Mouse (Mus musculus): ENCODE data around the gene Gmps. TPM values are rescaled to one million over a fixed set of nuclear protein-coding genes. Genes with fewer than 3 reads are reported as not detected.
A peak's percentile ranks its signal among the peaks of the same experiment; 100 is the strongest.

Gene Gmps
- total RNA-seq, 2 experiments from 2014 or later = 16.4 to 19.8 TPM

GRCm38 (mm10) chr3:63986656-63987055, 10.8 kb downstream of the Gmps start:
- Histone ChIP-seq H3K4me3 (no peak overlapping the region), H3K27ac (no peak overlapping the region)
- no peak for TF ChIP-seq CTCF (IDR thresholded peaks at IDR 0.05)
- no peak for DNase-seq
- intact Hi-C loops (cut with DNase I) = no loop called here

- TF ChIP-seq CTCF (IDR thresholded peaks at IDR 0.05) = no peak
- H3K27ac ChIP-seq = no peak overlapping the region
- intact Hi-C loops (cut with DNase I) = no loop called here
- H3K4me3 ChIP-seq = no peak overlapping the region
- DNase-seq = no peak
Observed at GRCm38 (mm10) chr3:63988722-63989440, 13.0 kb downstream of the Gmps start.

GRCm38 (mm10) chr3:64021436-64021835, 45.5 kb downstream of the Gmps start:
- no peak for TF ChIP-seq CTCF (IDR thresholded peaks at IDR 0.05)
- intact Hi-C loops (cut with DNase I) = no loop called here
- Histone ChIP-seq H3K27ac (no peak overlapping the region), H3K4me3 (no peak overlapping the region)
- DNase-seq = no peak

GRCm38 (mm10) chr3:64021867-64022266, 46.0 kb downstream of the Gmps start:
- H3K27ac ChIP-seq = no peak overlapping the region
- no peak for DNase-seq
- intact Hi-C loops (cut with DNase I) = no loop called here
- no peak overlapping the region for H3K4me3 ChIP-seq
- TF ChIP-seq CTCF (IDR thresholded peaks at IDR 0.05) = no peak

- TF ChIP-seq CTCF (IDR thresholded peaks at IDR 0.05) = no peak
- DNase-seq = no peak
- intact Hi-C loops (cut with DNase I) = no loop called here
- Histone ChIP-seq H3K27ac (no peak overlapping the region), H3K4me3 (no peak overlapping the region)
Observed at GRCm38 (mm10) chr3:64029846-64030245, 53.9 kb downstream of the Gmps start.

- intact Hi-C loops (cut with DNase I) = no loop called here
- Histone ChIP-seq H3K4me3 (no peak overlapping the region), H3K27ac (no peak overlapping the region)
- TF ChIP-seq CTCF (IDR thresholded peaks at IDR 0.05) = no peak
- DNase-seq = no peak
Observed at GRCm38 (mm10) chr3:64038136-64038841, 62.4 kb downstream of the Gmps start.

- intact Hi-C loops (cut with DNase I) = loop anchor here (2.0 kb wide), 1 partner anchor 751 kb away; no protein-coding TSS in a partner anchor
- DNase-seq = peak; percentile 87
- TF ChIP-seq CTCF (IDR thresholded peaks at IDR 0.05) = peak; percentile 90
- peak overlapping the region; percentile 55 for H3K27ac ChIP-seq
- peak overlapping the region; percentile 76 for H3K4me3 ChIP-seq
Observed at GRCm38 (mm10) chr3:64039818-64040784, 64.2 kb downstream of the Gmps start.

Other genes with a start within 250 kb of the Gmps start
- not detected for gene Plch1, start 76.6 kb upstream of the Gmps start, total RNA-seq (2021)
- gene E130311K13Rik, start 46.6 kb upstream of the Gmps start, total RNA-seq (2021) = 1 to 10 TPM; 5.9 to 6.4 TPM
- gene Slc33a1, start 11.3 kb upstream of the Gmps start, total RNA-seq (2021) = 1 to 10 TPM; 5.1 to 6.7 TPM
- under 1 TPM; 0.06 to 0.23 TPM for gene Vmn2r1, start 105.4 kb downstream of the Gmps start, total RNA-seq (2021)
- gene Vmn2r2, start 165.8 kb downstream of the Gmps start, total RNA-seq (2021) = not detected